Mouse (Mus musculus): ENCODE results near the gene Gm10300. TPM values are rescaled to one million over a fixed set of nuclear protein-coding genes. Genes with fewer than 3 reads are reported as not detected.

Gene Gm10300
- total and polyA plus RNA-seq, 3 experiments = 0.08 TPM; not detected in 2

DNA sequence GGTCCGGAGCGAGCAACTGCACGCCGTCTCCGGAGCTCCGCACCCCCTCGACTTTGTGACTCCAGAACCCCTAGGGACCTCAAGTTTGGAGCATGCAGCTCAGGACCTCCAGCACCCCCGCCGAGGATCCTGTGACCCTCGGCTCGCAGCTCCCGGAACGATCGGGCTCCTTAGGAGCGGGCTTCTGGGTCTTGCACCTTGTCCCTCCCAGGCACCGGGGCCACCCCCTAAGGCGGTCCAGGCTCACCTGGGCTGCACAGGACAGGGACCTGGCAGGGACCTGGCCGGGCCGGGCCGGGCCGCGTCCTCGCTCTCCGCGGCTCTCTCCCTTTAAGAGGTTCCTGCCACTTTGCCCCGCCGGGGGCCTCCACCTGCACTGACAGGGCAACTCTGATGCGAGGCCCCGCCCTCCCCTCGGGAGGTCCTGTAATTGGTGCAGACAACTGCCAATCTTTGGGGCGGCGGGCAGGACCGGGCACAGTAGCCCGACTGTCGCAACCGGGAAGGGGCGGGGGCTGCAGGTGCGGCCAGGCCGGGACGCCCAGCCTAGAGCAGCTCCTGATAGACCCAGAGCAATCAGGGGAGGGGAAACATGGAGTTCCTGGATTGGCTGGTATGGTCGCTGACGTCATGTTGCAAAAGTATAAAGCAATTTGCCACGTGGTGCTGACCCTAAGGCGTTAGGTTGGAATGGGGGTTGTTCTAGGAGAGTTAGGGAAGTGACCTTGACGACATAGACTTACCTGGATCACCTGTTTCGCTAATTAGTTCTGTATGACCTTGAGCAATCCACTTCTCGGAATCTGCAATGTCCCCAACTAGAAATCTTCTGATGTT lies 654 bp downstream of the Gm10300 start, which contains the start of gene Epb41:
Epb41 (minus strand) TSS at position 389 of the 837 bp plus-strand sequence.
- dilution Hi-C loops (cut with MboI; ENCODE audit: extremely low pct_ligation_motif_present, extremely low pct_unique_long_range_greater_than_20kb, low sequenced_read_pairs) = no loop called here
- Histone ChIP-seq H3K36me3 (replicated peaks in 1 of 2; ENCODE audit: control insufficient read depth in 1 of 2, insufficient read depth in 1 of 2, low read length in 1 of 2) (peaks cover 0 to 9% of the 10 kb centered on the region in 2 experiments), H3K9me3 (replicated peaks; ENCODE audit: low read length) (no peaks in the 10 kb centered on the region), H3K27me3 (replicated peaks) (no peaks in the 10 kb centered on the region), H3K9ac (ENCODE audit: insufficient read depth, low read depth) (peak within 1 kb of the TSS; percentile 42), H3K4me1 (ENCODE audit: control insufficient read depth in 1 of 2, insufficient read depth in 2 of 2) (peaks cover 4 to 33% of the 10 kb centered on the region in 2 experiments), H3K27ac (ENCODE audit: insufficient read depth, low read depth) (no peak within 1 kb of the TSS), H3K4me3 (replicated peaks in 1 of 3; ENCODE audit: low read depth in 2 of 3, low read length in 2 of 3, poor library complexity in 1 of 3) (peak within 1 kb of the TSS; percentile 76 to 82 (median 77)), H3K79me2 (replicated peaks; ENCODE audit: control insufficient read depth, extremely low read depth, insufficient read depth, poor library complexity, severe bottlenecking) (no peaks in the 10 kb centered on the region), H3K4me2 (ENCODE audit: insufficient read depth, low read depth, poor library complexity, severe bottlenecking) (peak within 1 kb of the TSS; percentile 75)
- in situ Hi-C loops (cut with MboI; ENCODE audit: low pct_ligation_motif_present, low pct_unique_long_range_greater_than_20kb, low sequenced_read_pairs) = loop anchor here (5.0 to 25.0 kb wide), 3 partner anchors 88 to 437 kb away; partner anchors contain the start of gene Sesn2
- TF ChIP-seq MYC (IDR thresholded peaks at IDR 0.05; ENCODE audit: low read depth, low read length) (peak; percentile 90), USF2 (conservative IDR thresholded peaks at IDR 0.05; ENCODE audit: low read depth, low read length) (peak; percentile 47; the same call in 1 of the 2 replicates), MXI1 (IDR thresholded peaks at IDR 0.05; ENCODE audit: low read depth, low read length) (peak; percentile 93), ELF1 (IDR thresholded peaks at IDR 0.05; ENCODE audit: low read depth, low read length) (peak; percentile 81), POLR2A (IDR thresholded peaks at IDR 0.05; ENCODE audit: low read depth, low read length) (peak; percentile 69), RAD21 (IDR thresholded peaks at IDR 0.05; ENCODE audit: low read depth, low read length) (no peak), JUN (IDR thresholded peaks at IDR 0.05; ENCODE audit: insufficient read depth, low read depth, low read length) (peak; percentile 30; the same call in 1 of the 2 replicates), GABPA (IDR thresholded peaks at IDR 0.05; ENCODE audit: insufficient replicate concordance, low read depth, low read length) (no peak), UBTF (IDR thresholded peaks at IDR 0.05; ENCODE audit: low read depth, low read length) (no peak), ZNF384 (IDR thresholded peaks at IDR 0.05; ENCODE audit: low read depth, low read length) (no peak), ZMIZ1 (IDR thresholded peaks at IDR 0.05; ENCODE audit: low read depth, low read length) (peak; percentile 70), POLR2AphosphoS2 (IDR thresholded peaks at IDR 0.05; ENCODE audit: low read depth, low read length) (no peak), TCF12 (IDR thresholded peaks at IDR 0.05; ENCODE audit: low read depth, low read length) (peak; percentile 69; the same call in 1 of the 2 replicates), CHD2 (IDR thresholded peaks at IDR 0.05; ENCODE audit: low read length) (peak; percentile 56; the same call in 1 of the 2 replicates), SIN3A (IDR thresholded peaks at IDR 0.05; ENCODE audit: low read length) (peak; percentile 82), MAZ (IDR thresholded peaks at IDR 0.05; ENCODE audit: low read depth, low read length) (0 out of 2 replicates have a peak, but pooled peaks have one; percentile 49), USF1 (IDR thresholded peaks at IDR 0.05; ENCODE audit: low read depth, low read length) (peak; percentile 73), KAT2A (IDR thresholded peaks at IDR 0.05; ENCODE audit: insufficient replicate concordance, low read length) (0 out of 2 replicates have a peak, but pooled peaks have one; percentile 30), MAX (IDR thresholded peaks at IDR 0.05; ENCODE audit: low read length) (peak; percentile 98), IRF4 (IDR thresholded peaks at IDR 0.05; ENCODE audit: low read depth, low read length) (peak; percentile 63), HCFC1 (IDR thresholded peaks at IDR 0.05; ENCODE audit: low read depth, low read length) (peak; percentile 67), TBP (conservative IDR thresholded peaks at IDR 0.05; ENCODE audit: low read depth, low read length) (peak; percentile 93), MEF2A (IDR thresholded peaks at IDR 0.05; ENCODE audit: borderline replicate concordance, low read depth, low read length) (0 out of 2 replicates have a peak, but pooled peaks have one; percentile 32)
- DNase-seq (ENCODE audit: extremely low read depth) = peak; percentile 97

Data from CH12.LX (cell line).